In genomic region chr6:5413282-5413681, GRCm38 (mm10) we compare ENCODE assay signal across 8 mouse cellular contexts. TPM values are rescaled to one million over a fixed set of nuclear protein-coding genes. Genes with fewer than 3 reads are reported as not detected.
DNase-seq lines count a peak whose midpoint lies in the region; ATAC-seq and TF ChIP-seq lines count a peak whose summit lies in the region.
"Had no signal": no experiment of that assay in that cellular context is flagged by ENCODE, and none has a peak within 500 bp of the region (broad histone marks: within the 10 kb centered on the region; RNA-seq: fewer than 3 reads in every experiment).

No protein-coding gene starts in this region.

- no peak for TF ChIP-seq CTCF in heart, postnatal 0 days (IDR thresholded peaks at IDR 0.05; ENCODE audit: low read depth)
- TF ChIP-seq CTCF in thymus, adult 2 months (IDR thresholded peaks at IDR 0.05; ENCODE audit: borderline replicate concordance, control insufficient read depth, extremely low read depth, insufficient read depth, low read length, poor library complexity) = no peak

- H3K9me3 ChIP-seq in midbrain, embryonic 14.5 days (ENCODE audit: control insufficient read depth, low read length) = no peaks in the 10 kb centered on the region
- H3K9me3 ChIP-seq in midbrain, embryonic 15.5 days = no peaks in the 10 kb centered on the region
- no peaks in the 10 kb centered on the region for H3K9me3 ChIP-seq in heart, postnatal 0 days (replicated peaks; ENCODE audit: control insufficient read depth, low read length)

- WGBS in midbrain, embryonic 14.5 days = 60% methylated on average over 8 of the region's 8 CpGs
- 44% methylated on average over 8 of the region's 8 CpGs for WGBS in midbrain, embryonic 15.5 days
- 18% methylated on average over 8 of the region's 8 CpGs for WGBS in heart, postnatal 0 days
- 3% methylated on average over 8 of the region's 8 CpGs for WGBS in thymus, adult 2 months

- H3K4me1 ChIP-seq in midbrain, embryonic 14.5 days (ENCODE audit: control insufficient read depth, insufficient read depth, low read length) = peaks cover 16% of the 10 kb centered on the region; the same call in 1 of the 2 replicates
- H3K4me1 ChIP-seq in midbrain, embryonic 15.5 days = peaks cover 23% of the 10 kb centered on the region
- peaks cover 8% of the 10 kb centered on the region; the same call in 1 of the 2 replicates for H3K4me1 ChIP-seq in heart, postnatal 0 days (ENCODE audit: control insufficient read depth, insufficient read depth)
- peaks cover 3% of the 10 kb centered on the region for H3K4me1 ChIP-seq in thymus, adult 2 months (replicated peaks; ENCODE audit: control insufficient read depth, insufficient read depth, low read length)

- no peaks in the 10 kb centered on the region for H3K27me3 ChIP-seq in midbrain, embryonic 14.5 days (ENCODE audit: control insufficient read depth, insufficient read depth, low read length)
- H3K27me3 ChIP-seq in midbrain, embryonic 15.5 days (replicated peaks) = no peaks in the 10 kb centered on the region
- no peaks in the 10 kb centered on the region for H3K27me3 ChIP-seq in heart, postnatal 0 days (ENCODE audit: control insufficient read depth, insufficient read depth, low read length)
- no peaks in the 10 kb centered on the region for H3K27me3 ChIP-seq in thymus, adult 2 months (ENCODE audit: control insufficient read depth, insufficient read depth, low read length)

- no peak overlapping the region for H3K27ac ChIP-seq in midbrain, embryonic 14.5 days (replicated peaks; ENCODE audit: low read depth, low read length)
- no peak overlapping the region for H3K27ac ChIP-seq in midbrain, embryonic 15.5 days
- H3K27ac ChIP-seq in heart, postnatal 0 days (ENCODE audit: low read depth) = no peak overlapping the region
- H3K27ac ChIP-seq in thymus, adult 2 months (ENCODE audit: control insufficient read depth, insufficient read depth, low read length) = no peak overlapping the region

- TF ChIP-seq POLR2A in thymus, adult 2 months (IDR thresholded peaks at IDR 0.05; ENCODE audit: control insufficient read depth, extremely low read depth, insufficient read depth, low read length, poor library complexity) = no peak

- no peak for TF ChIP-seq EP300 in heart, postnatal 0 days (IDR thresholded peaks at IDR 0.05; ENCODE audit: low read depth)

- ATAC-seq in midbrain, embryonic 14.5 days (ENCODE audit: low FRiP score, low TSS enrichment) = no peak
- ATAC-seq in midbrain, embryonic 15.5 days (replicated peaks) = no peak
- peak; percentile 63 for ATAC-seq in common myeloid progenitor, adult 5-6 weeks (replicated peaks; ENCODE audit: low read depth, poor library complexity, severe bottlenecking)
- peak; percentile 69 for ATAC-seq in heart, postnatal 0 days (ENCODE audit: insufficient read depth, low read depth)
- ATAC-seq in monocyte, adult 5-6 weeks (replicated peaks; ENCODE audit: insufficient number of reproducible peaks, low FRiP score, low TSS enrichment, poor library complexity, severe bottlenecking) = no peak

- H3K9ac ChIP-seq in midbrain, embryonic 14.5 days (replicated peaks; ENCODE audit: low read length) = no peak overlapping the region
- H3K9ac ChIP-seq in midbrain, embryonic 15.5 days = no peak overlapping the region
- H3K9ac ChIP-seq in heart, postnatal 0 days (replicated peaks; ENCODE audit: low read depth, low read length) = no peak overlapping the region

- no peak overlapping the region for H3K4me2 ChIP-seq in midbrain, embryonic 14.5 days (ENCODE audit: low read length)
- no peak overlapping the region; the same call in 1 of the 2 replicates for H3K4me2 ChIP-seq in midbrain, embryonic 15.5 days
- H3K4me2 ChIP-seq in heart, postnatal 0 days (ENCODE audit: low read depth, low read length) = peak overlapping the region; percentile 15; the same call in 1 of the 2 replicates

- no peaks in the 10 kb centered on the region for H3K36me3 ChIP-seq in midbrain, embryonic 14.5 days (ENCODE audit: control insufficient read depth, insufficient read depth, low read length)
- no peaks in the 10 kb centered on the region for H3K36me3 ChIP-seq in midbrain, embryonic 15.5 days (replicated peaks)
- H3K36me3 ChIP-seq in heart, postnatal 0 days (replicated peaks; ENCODE audit: control insufficient read depth, insufficient read depth, low read length) = no peaks in the 10 kb centered on the region
- no peaks in the 10 kb centered on the region for H3K36me3 ChIP-seq in thymus, adult 2 months (ENCODE audit: control insufficient read depth, insufficient read depth, low read length)

- peak; percentile 48 for DNase-seq in midbrain, embryonic 14.5 days
- DNase-seq in heart, postnatal 0 days (ENCODE audit: low spot score) = peak; percentile 48
- DNase-seq in thymus, adult 2 months = peak; percentile 24
- DNase-seq in embryo, embryonic 10 days (ENCODE audit: low spot score) = no peak

- no peak overlapping the region for H3K4me3 ChIP-seq in midbrain, embryonic 14.5 days (replicated peaks; ENCODE audit: low read depth, low read length)
- H3K4me3 ChIP-seq in midbrain, embryonic 15.5 days = no peak overlapping the region
- no peak overlapping the region for H3K4me3 ChIP-seq in heart, postnatal 0 days (ENCODE audit: low read depth, low read length)
- H3K4me3 ChIP-seq in thymus, adult 2 months (ENCODE audit: control insufficient read depth, insufficient read depth, low read length) = 0 out of 2 replicates have a peak overlapping the region, but pooled peaks have one; percentile 11
- H3K4me3 ChIP-seq: myocyte had no signal

RNA-seq across cellular contexts. Expression of gene Asb4, which starts 30.1 kb away (rescaled TPM):
- 13.6 and 13.8 TPM in 2 replicates for polyA plus RNA-seq in midbrain, embryonic 14.5 days (2014; fragmentation: Nextera tagmentation; extraction: Ambion mirVana)
- 17.5 and 17.6 TPM in 2 replicates for polyA plus RNA-seq in midbrain, embryonic 15.5 days (2015; fragmentation: Nextera tagmentation; extraction: Ambion mirVana)
- total RNA-seq in common myeloid progenitor, adult 5-6 weeks (2017) = not detected in 2 replicates
- total RNA-seq in heart, postnatal 0 days (2014; rRNA removed; ENCODE audit: low replicate concordance) = 6.5 and 9.0 TPM in 2 replicates
- 10.6 and 12.9 TPM in 2 replicates for polyA plus RNA-seq in heart, postnatal 0 days (2015; fragmentation: Nextera tagmentation; extraction: Ambion mirVana)
- polyA plus RNA-seq in thymus, adult 2 months (2012; rRNA removed) = 0.34 and 0.61 TPM in 2 replicates
- not detected in 3 replicates for total RNA-seq in monocyte, adult 5-6 weeks (2017)

Comparison
In these comparisons a context has a peak if more than half of its experiments do, and no peak if none do; other contexts are left out.
1. ATAC-seq: peak in common myeloid progenitor, adult 5-6 weeks (single experiment) and heart, postnatal 0 days (single experiment); none in midbrain, embryonic 14.5 days (single experiment), midbrain, embryonic 15.5 days (single experiment) and monocyte, adult 5-6 weeks (single experiment).